Mouse (Mus musculus) left cerebral cortex, adult 2 months (tissue): Measurements from ENCODE around the gene Hand1. TPM values are rescaled to one million over a fixed set of nuclear protein-coding genes. Genes with fewer than 3 reads are reported as not detected.

Experiments
- DNase-seq, 2 experiments: peaks; one replicate each; pipeline ENCODE4 v3.0.0; 2021 to 2022; ENCODE audit warnings: low spot score in 2 of 2, mixed read lengths in 1 of 2; ENCODE audit errors: extremely low spot score in 1 of 2
- H3K27ac ChIP-seq: fragments of 200-600 bp; 2 replicates; pipeline ENCODE4 v1.8.1; 2022
- H3K4me3 ChIP-seq: fragments of 200-600 bp; 2 replicates; pipeline ENCODE4 v1.8.1; 2022
- CTCF ChIP-seq: fragments of 200-600 bp; IDR thresholded peaks from 2 replicates; pipeline ENCODE4 v1.8.1; 2022; ENCODE audit warnings: antibody characterized with exemption, mild to moderate bottlenecking, moderate library complexity
- intact Hi-C: fragments of 180-260 bp; cut with DNase I; formaldehyde crosslinking; loops from one replicate; pipeline ENCODE4 v1.15.1; 2025
- total RNA-seq, 2 experiments: library from RNA; stranded (reverse); gene quantifications; 2 replicates each; pipeline ENCODE4 v1.2.3; 2021

The Hand1 gene
- total RNA-seq, 2 experiments from 2014 or later = not detected

- Histone ChIP-seq H3K27ac (no peak overlapping the region), H3K4me3 (no peak overlapping the region)
- no peak for TF ChIP-seq CTCF
- intact Hi-C loops = no loop called here
- no peak for DNase-seq
Measured at GRCm38 (mm10) chr11:57811006-57811405, 21.6 kb downstream of the Hand1 start.

- intact Hi-C loops = loop anchor here (10.0 kb wide), 1 partner anchor 295 kb away; the partner anchor contains the start of gene Cnot8
- no peak for TF ChIP-seq CTCF
- Histone ChIP-seq H3K4me3 (no peak overlapping the region), H3K27ac (no peak overlapping the region)
- no peak for DNase-seq
Measured at GRCm38 (mm10) chr11:57809732-57810098, 22.9 kb downstream of the Hand1 start.

GRCm38 (mm10) chr11:57809017-57809731 lies 23.4 kb downstream of the Hand1 start:
- no peak overlapping the region for H3K27ac ChIP-seq
- no peak for DNase-seq
- H3K4me3 ChIP-seq = no peak overlapping the region
- no peak for TF ChIP-seq CTCF
- intact Hi-C loops = loop anchor here (10.0 kb wide), 1 partner anchor 296 kb away; the partner anchor contains the start of gene Cnot8

GRCm38 (mm10) chr11:57805047-57805446 lies 27.6 kb downstream of the Hand1 start:
- DNase-seq = no peak
- intact Hi-C loops = loop anchor here (10.0 kb wide), 1 partner anchor 300 kb away; the partner anchor contains the start of gene Cnot8
- H3K4me3 ChIP-seq = no peak overlapping the region
- H3K27ac ChIP-seq = no peak overlapping the region
- no peak for TF ChIP-seq CTCF

- TF ChIP-seq CTCF = no peak
- H3K4me3 ChIP-seq = peak overlapping the region; percentile 91
- intact Hi-C loops = loop anchor here (10.0 kb wide), 1 partner anchor 302 kb away; the partner anchor contains the start of gene Cnot8
- DNase-seq = peak in 1 of 2 experiments; percentile 18
- peak overlapping the region; percentile 57 for H3K27ac ChIP-seq
Measured at GRCm38 (mm10) chr11:57802511-57802870, 30.1 kb downstream of the Hand1 start.

- intact Hi-C loops = loop anchor here (10.0 kb wide), 1 partner anchor 303 kb away; the partner anchor contains the start of gene Cnot8
- DNase-seq = peak; percentile 45 to 62
- H3K4me3 ChIP-seq = peak overlapping the region; percentile 91
- peak overlapping the region; percentile 57 for H3K27ac ChIP-seq
- TF ChIP-seq CTCF = no peak; the same call in 1 of the 2 replicates
Measured at GRCm38 (mm10) chr11:57801766-57802510, 30.7 kb downstream of the Hand1 start.

GRCm38 (mm10) chr11:57800971-57801765 lies 31.4 kb downstream of the Hand1 start, which contains the start of gene Sap30l:
Gene Sap30l, plus strand, starts transcription at chr11:57801637.
- intact Hi-C loops = loop anchor here (10.0 kb wide), 1 partner anchor 304 kb away; the partner anchor contains the start of gene Cnot8
- Histone ChIP-seq H3K4me3 (peak within 1 kb of the TSS; percentile 91), H3K27ac (peak within 1 kb of the TSS; percentile 57)
- TF ChIP-seq CTCF = no peak
- DNase-seq = peak; percentile 96 to 97

- Histone ChIP-seq H3K4me3 (peak overlapping the region; percentile 91), H3K27ac (peak overlapping the region; percentile 4; the same call in 1 of the 2 replicates)
- intact Hi-C loops = loop anchor here (10.0 kb wide), 1 partner anchor 304 kb away; the partner anchor contains the start of gene Cnot8
- TF ChIP-seq CTCF = no peak
- no peak for DNase-seq
Measured at GRCm38 (mm10) chr11:57800266-57800951, 32.2 kb downstream of the Hand1 start.

- Histone ChIP-seq H3K4me3 (no peak overlapping the region), H3K27ac (no peak overlapping the region)
- TF ChIP-seq CTCF = no peak
- no peak for DNase-seq
- intact Hi-C loops = no loop called here
Measured at GRCm38 (mm10) chr11:57799456-57799855, 33.2 kb downstream of the Hand1 start.

GRCm38 (mm10) chr11:57797828-57798227 lies 34.8 kb downstream of the Hand1 start:
- TF ChIP-seq CTCF = no peak
- H3K27ac ChIP-seq = no peak overlapping the region
- intact Hi-C loops = no loop called here
- no peak for DNase-seq
- no peak overlapping the region for H3K4me3 ChIP-seq

- Histone ChIP-seq H3K4me3 (no peak overlapping the region), H3K27ac (no peak overlapping the region)
- DNase-seq = no peak
- TF ChIP-seq CTCF = no peak
- intact Hi-C loops = no loop called here
Measured at GRCm38 (mm10) chr11:57795086-57795485, 37.5 kb downstream of the Hand1 start.
